Mouse (Mus musculus) urinary bladder, postnatal 10 days (tissue): Measurements from ENCODE around the gene St8sia6.
"Not testable (repeated sequence)": the region's sequence is repeated elsewhere in the genome, so short reads cannot be mapped to it uniquely, and the experiment has no call there.

Experiments used
- DNase-seq: peaks from one replicate; pipeline ENCODE4 v3.0.0; 2022; ENCODE audit warnings: low spot score

St8sia6 gene

GRCm38 (mm10) chr2:13793969-13794363, at the start of gene St8sia6:
TSS of gene St8sia6 (minus strand) at chr2:13794064.
- DNase-seq, result no peak

- no peak for DNase-seq
These were observed 42.4 kb upstream of the St8sia6 start for GRCm38 (mm10) chr2:13836310-13836709.

GRCm38 (mm10) chr2:13834989-13835388, 41.1 kb upstream of the St8sia6 start:
- no peak for DNase-seq

- DNase-seq, result no peak
These were observed 22.8 kb upstream of the St8sia6 start for GRCm38 (mm10) chr2:13816645-13817044.

GRCm38 (mm10) chr2:13808593-13808992, 14.7 kb upstream of the St8sia6 start:
- DNase-seq, result no peak

GRCm38 (mm10) chr2:13808008-13808407, 14.1 kb upstream of the St8sia6 start:
- no peak for DNase-seq

- DNase-seq, result no peak
These were observed 12.3 kb upstream of the St8sia6 start for GRCm38 (mm10) chr2:13806120-13806519.

- no peak for DNase-seq
These were observed 6.8 kb upstream of the St8sia6 start for GRCm38 (mm10) chr2:13800639-13801038.

- no peak for DNase-seq
These were observed 582 bp upstream of the St8sia6 start for GRCm38 (mm10) chr2:13794446-13794845.

- DNase-seq, result no peak
These were observed 553 bp downstream of the St8sia6 start for GRCm38 (mm10) chr2:13793054-13793968.

- DNase-seq, result no peak
These were observed 1.4 kb downstream of the St8sia6 start for GRCm38 (mm10) chr2:13792256-13793005.

GRCm38 (mm10) chr2:13791598-13791997, 2.3 kb downstream of the St8sia6 start:
- DNase-seq, result no peak

GRCm38 (mm10) chr2:13789365-13789764, 4.5 kb downstream of the St8sia6 start:
- DNase-seq, result no peak

- no peak for DNase-seq
These were observed 7.2 kb downstream of the St8sia6 start for GRCm38 (mm10) chr2:13786577-13787168.

GRCm38 (mm10) chr2:13785992-13786391, 7.9 kb downstream of the St8sia6 start:
- DNase-seq, result not testable (repeated sequence)

- no peak for DNase-seq
These were observed 8.6 kb downstream of the St8sia6 start for GRCm38 (mm10) chr2:13785247-13785646.

GRCm38 (mm10) chr2:13784448-13784847, 9.4 kb downstream of the St8sia6 start:
- DNase-seq, result no peak

- no peak for DNase-seq
These were observed 16.8 kb downstream of the St8sia6 start for GRCm38 (mm10) chr2:13777032-13777431.

- DNase-seq, result no peak
These were observed 17.4 kb downstream of the St8sia6 start for GRCm38 (mm10) chr2:13776453-13776852.

- no peak for DNase-seq
These were observed 18.8 kb downstream of the St8sia6 start for GRCm38 (mm10) chr2:13775056-13775455.

- no peak for DNase-seq
These were observed 25.3 kb downstream of the St8sia6 start for GRCm38 (mm10) chr2:13768524-13768923.

GRCm38 (mm10) chr2:13767532-13768411, 26.1 kb downstream of the St8sia6 start:
- DNase-seq, result no peak
